Mouse (Mus musculus): ENCODE data around the gene Hsd11b2. TPM values are rescaled to one million over a fixed set of nuclear protein-coding genes. Genes with fewer than 3 reads are reported as not detected.

The Hsd11b2 gene
- polyA plus RNA-seq, 1 experiment from 2014 or later: 0.48 TPM

GRCm38 (mm10) chr8:105496439-105497180 lies 21.9 kb upstream of the Hsd11b2 start, which contains the start of gene Zdhhc1:
Gene Zdhhc1 (minus strand): TSS chr8:105496902.
- no peaks in the 10 kb centered on the region for H3K27me3 ChIP-seq (replicated peaks; ENCODE audit: control insufficient read depth, insufficient read depth, low read length)
- H3K4me2 ChIP-seq (ENCODE audit: low read length): peak within 1 kb of the TSS; percentile 98
- peak within 1 kb of the TSS; percentile 62 for H3K27ac ChIP-seq (ENCODE audit: low read length)
- no peaks in the 10 kb centered on the region for H3K9me3 ChIP-seq (ENCODE audit: control insufficient read depth, low read length)
- peaks cover 15% of the 10 kb centered on the region for H3K4me1 ChIP-seq (replicated peaks; ENCODE audit: control insufficient read depth, insufficient read depth, low read length)
- H3K4me3 ChIP-seq (replicated peaks; ENCODE audit: low read length): peak within 1 kb of the TSS; percentile 84
- under 1% methylated on average over 67 of the region's 68 CpGs for WGBS
- H3K36me3 ChIP-seq (ENCODE audit: control insufficient read depth, insufficient read depth): no peaks in the 10 kb centered on the region
- peak within 1 kb of the TSS; percentile 90 for H3K9ac ChIP-seq (replicated peaks; ENCODE audit: low read depth, low read length)
- ATAC-seq: peak; percentile 90

- Histone ChIP-seq H3K4me1 (replicated peaks; ENCODE audit: control insufficient read depth, insufficient read depth, low read length) (peaks cover 15% of the 10 kb centered on the region), H3K27me3 (replicated peaks; ENCODE audit: control insufficient read depth, insufficient read depth, low read length) (no peaks in the 10 kb centered on the region), H3K27ac (ENCODE audit: low read length) (no peak overlapping the region), H3K4me2 (ENCODE audit: low read length) (no peak overlapping the region), H3K9me3 (ENCODE audit: control insufficient read depth, low read length) (no peaks in the 10 kb centered on the region), H3K4me3 (replicated peaks; ENCODE audit: low read length) (no peak overlapping the region), H3K9ac (replicated peaks; ENCODE audit: low read depth, low read length) (no peak overlapping the region), H3K36me3 (ENCODE audit: control insufficient read depth, insufficient read depth) (no peaks in the 10 kb centered on the region)
- no peak for ATAC-seq
- 82% methylated on average over 12 of the region's 12 CpGs for whole genome bisulfite sequencing
Observed at GRCm38 (mm10) chr8:105499787-105500186, 18.8 kb upstream of the Hsd11b2 start.

- H3K4me2 ChIP-seq (ENCODE audit: low read length): no peak overlapping the region
- 90% methylated on average over 3 of the region's 3 CpGs for WGBS
- no peaks in the 10 kb centered on the region for H3K36me3 ChIP-seq (ENCODE audit: control insufficient read depth, insufficient read depth)
- H3K4me3 ChIP-seq (replicated peaks; ENCODE audit: low read length): no peak overlapping the region
- H3K9ac ChIP-seq (replicated peaks; ENCODE audit: low read depth, low read length): no peak overlapping the region
- no peaks in the 10 kb centered on the region for H3K4me1 ChIP-seq (replicated peaks; ENCODE audit: control insufficient read depth, insufficient read depth, low read length)
- H3K27me3 ChIP-seq (replicated peaks; ENCODE audit: control insufficient read depth, insufficient read depth, low read length): no peaks in the 10 kb centered on the region
- no peak for ATAC-seq
- H3K9me3 ChIP-seq (ENCODE audit: control insufficient read depth, low read length): no peaks in the 10 kb centered on the region
- no peak overlapping the region for H3K27ac ChIP-seq (ENCODE audit: low read length)
Observed at GRCm38 (mm10) chr8:105504617-105505016, 13.9 kb upstream of the Hsd11b2 start.

GRCm38 (mm10) chr8:105506977-105507376 lies 11.6 kb upstream of the Hsd11b2 start:
- H3K27me3 ChIP-seq (replicated peaks; ENCODE audit: control insufficient read depth, insufficient read depth, low read length): no peaks in the 10 kb centered on the region
- no peaks in the 10 kb centered on the region for H3K9me3 ChIP-seq (ENCODE audit: control insufficient read depth, low read length)
- H3K27ac ChIP-seq (ENCODE audit: low read length): no peak overlapping the region
- ATAC-seq: no peak
- H3K36me3 ChIP-seq (ENCODE audit: control insufficient read depth, insufficient read depth): no peaks in the 10 kb centered on the region
- no peak overlapping the region for H3K9ac ChIP-seq (replicated peaks; ENCODE audit: low read depth, low read length)
- H3K4me2 ChIP-seq (ENCODE audit: low read length): no peak overlapping the region
- WGBS: 76% methylated on average over 6 of the region's 6 CpGs
- H3K4me1 ChIP-seq (replicated peaks; ENCODE audit: control insufficient read depth, insufficient read depth, low read length): no peaks in the 10 kb centered on the region
- no peak overlapping the region for H3K4me3 ChIP-seq (replicated peaks; ENCODE audit: low read length)

- H3K4me2 ChIP-seq (ENCODE audit: low read length): no peak overlapping the region
- H3K27ac ChIP-seq (ENCODE audit: low read length): no peak overlapping the region
- H3K4me3 ChIP-seq (replicated peaks; ENCODE audit: low read length): no peak overlapping the region
- no peak for ATAC-seq
- no peaks in the 10 kb centered on the region for H3K9me3 ChIP-seq (ENCODE audit: control insufficient read depth, low read length)
- 50% methylated on average over 1 of the region's 2 CpGs for WGBS
- no peak overlapping the region for H3K9ac ChIP-seq (replicated peaks; ENCODE audit: low read depth, low read length)
- H3K27me3 ChIP-seq (replicated peaks; ENCODE audit: control insufficient read depth, insufficient read depth, low read length): no peaks in the 10 kb centered on the region
- H3K4me1 ChIP-seq (replicated peaks; ENCODE audit: control insufficient read depth, insufficient read depth, low read length): no peaks in the 10 kb centered on the region
- no peaks in the 10 kb centered on the region for H3K36me3 ChIP-seq (ENCODE audit: control insufficient read depth, insufficient read depth)
Observed at GRCm38 (mm10) chr8:105508758-105509157, 9.8 kb upstream of the Hsd11b2 start.

- H3K4me3 ChIP-seq (replicated peaks; ENCODE audit: low read length): no peak overlapping the region
- H3K9ac ChIP-seq (replicated peaks; ENCODE audit: low read depth, low read length): no peak overlapping the region
- no peaks in the 10 kb centered on the region for H3K4me1 ChIP-seq (replicated peaks; ENCODE audit: control insufficient read depth, insufficient read depth, low read length)
- no peak overlapping the region for H3K27ac ChIP-seq (ENCODE audit: low read length)
- H3K9me3 ChIP-seq (ENCODE audit: control insufficient read depth, low read length): no peaks in the 10 kb centered on the region
- no peaks in the 10 kb centered on the region for H3K36me3 ChIP-seq (ENCODE audit: control insufficient read depth, insufficient read depth)
- no peak for ATAC-seq
- H3K4me2 ChIP-seq (ENCODE audit: low read length): no peak overlapping the region
- WGBS: 60% methylated on average over 12 of the region's 12 CpGs
- H3K27me3 ChIP-seq (replicated peaks; ENCODE audit: control insufficient read depth, insufficient read depth, low read length): no peaks in the 10 kb centered on the region
Observed at GRCm38 (mm10) chr8:105509997-105510735, 8.4 kb upstream of the Hsd11b2 start.

GRCm38 (mm10) chr8:105514194-105514593 lies 4.4 kb upstream of the Hsd11b2 start:
- Histone ChIP-seq H3K36me3 (ENCODE audit: control insufficient read depth, insufficient read depth) (no peaks in the 10 kb centered on the region), H3K4me1 (replicated peaks; ENCODE audit: control insufficient read depth, insufficient read depth, low read length) (peaks cover 18% of the 10 kb centered on the region), H3K9me3 (ENCODE audit: control insufficient read depth, low read length) (no peaks in the 10 kb centered on the region), H3K9ac (replicated peaks; ENCODE audit: low read depth, low read length) (no peak overlapping the region), H3K4me2 (ENCODE audit: low read length) (no peak overlapping the region), H3K27me3 (replicated peaks; ENCODE audit: control insufficient read depth, insufficient read depth, low read length) (peaks cover 19% of the 10 kb centered on the region), H3K4me3 (replicated peaks; ENCODE audit: low read length) (no peak overlapping the region), H3K27ac (ENCODE audit: low read length) (no peak overlapping the region)
- 90% methylated on average over 6 of the region's 6 CpGs for WGBS
- no peak for ATAC-seq

- Histone ChIP-seq H3K9ac (replicated peaks; ENCODE audit: low read depth, low read length) (no peak overlapping the region), H3K27ac (ENCODE audit: low read length) (no peak overlapping the region), H3K9me3 (ENCODE audit: control insufficient read depth, low read length) (no peaks in the 10 kb centered on the region), H3K27me3 (replicated peaks; ENCODE audit: control insufficient read depth, insufficient read depth, low read length) (peaks cover 22% of the 10 kb centered on the region), H3K36me3 (ENCODE audit: control insufficient read depth, insufficient read depth) (no peaks in the 10 kb centered on the region), H3K4me3 (replicated peaks; ENCODE audit: low read length) (no peak overlapping the region), H3K4me2 (ENCODE audit: low read length) (no peak overlapping the region), H3K4me1 (replicated peaks; ENCODE audit: control insufficient read depth, insufficient read depth, low read length) (peaks cover 20% of the 10 kb centered on the region)
- 80% methylated on average over 5 of the region's 5 CpGs for WGBS
- ATAC-seq: no peak
Observed at GRCm38 (mm10) chr8:105514656-105515055, 3.9 kb upstream of the Hsd11b2 start.

- ATAC-seq: peak; percentile 48
- H3K9me3 ChIP-seq (ENCODE audit: control insufficient read depth, low read length): no peaks in the 10 kb centered on the region
- no peak overlapping the region for H3K4me3 ChIP-seq (replicated peaks; ENCODE audit: low read length)
- WGBS: 8% methylated on average over 12 of the region's 12 CpGs
- no peak overlapping the region; the same call in 1 of the 2 replicates for H3K9ac ChIP-seq (replicated peaks; ENCODE audit: low read depth, low read length)
- H3K4me1 ChIP-seq (replicated peaks; ENCODE audit: control insufficient read depth, insufficient read depth, low read length): peaks cover 20% of the 10 kb centered on the region
- H3K27ac ChIP-seq (ENCODE audit: low read length): no peak overlapping the region
- H3K4me2 ChIP-seq (ENCODE audit: low read length): peak overlapping the region; percentile 35
- peaks cover 22% of the 10 kb centered on the region for H3K27me3 ChIP-seq (replicated peaks; ENCODE audit: control insufficient read depth, insufficient read depth, low read length)
- no peaks in the 10 kb centered on the region for H3K36me3 ChIP-seq (ENCODE audit: control insufficient read depth, insufficient read depth)
Observed at GRCm38 (mm10) chr8:105516018-105516645, 2.4 kb upstream of the Hsd11b2 start.
